Mouse (Mus musculus) gastrocnemius, adult 2 months (tissue): ENCODE data around the gene Gadd45b. TPM values are rescaled to one million over a fixed set of nuclear protein-coding genes. Genes with fewer than 3 reads are reported as not detected.

Experiments used
- DNase-seq: peaks from one replicate; pipeline ENCODE4 v3.0.0; 2022
- H3K27ac ChIP-seq: fragments of 200-600 bp; 2 replicates; pipeline ENCODE4 v1.8.1; 2022; ENCODE audit warnings: mild to moderate bottlenecking
- H3K4me3 ChIP-seq: fragments of 200-600 bp; 2 replicates; pipeline ENCODE4 v1.8.1; 2022; ENCODE audit warnings: mild to moderate bottlenecking, moderate library complexity
- CTCF ChIP-seq: fragments of 200-600 bp; IDR thresholded peaks from 2 replicates; pipeline ENCODE4 v1.8.1; 2022; ENCODE audit warnings: antibody characterized with exemption, mild to moderate bottlenecking, moderate library complexity
- intact Hi-C: fragments of 180-260 bp; cut with DNase I; formaldehyde crosslinking; loops from one replicate; pipeline ENCODE4 v1.15.1; 2025
- total RNA-seq, 2 experiments: library from RNA; stranded (reverse); gene quantifications; 2 replicates each; pipeline ENCODE4 v1.2.3; 2021

The Gadd45b gene
- total RNA-seq, 2 experiments from 2014 or later = 23.6 to 28.4 TPM

- no peak for DNase-seq
- peak overlapping the region; percentile 93 for H3K27ac ChIP-seq
- intact Hi-C loops = no loop called here
- TF ChIP-seq CTCF = no peak
- peak overlapping the region; percentile 66 for H3K4me3 ChIP-seq
Observed at GRCm38 (mm10) chr10:80940988-80941347, 11.1 kb downstream of the Gadd45b start.

- peak overlapping the region; percentile 43; the same call in 1 of the 2 replicates for H3K27ac ChIP-seq
- intact Hi-C loops = no loop called here
- no peak for TF ChIP-seq CTCF
- no peak for DNase-seq
- no peak overlapping the region for H3K4me3 ChIP-seq
Observed at GRCm38 (mm10) chr10:80942919-80943318, 13.0 kb downstream of the Gadd45b start.

- TF ChIP-seq CTCF = no peak
- Histone ChIP-seq H3K4me3 (no peak overlapping the region), H3K27ac (peak overlapping the region; percentile 68)
- no peak for DNase-seq
- intact Hi-C loops = no loop called here
Observed at GRCm38 (mm10) chr10:80943701-80944100, 13.8 kb downstream of the Gadd45b start.

- no peak for TF ChIP-seq CTCF
Observed at GRCm38 (mm10) chr10:80944231-80944630, 14.4 kb downstream of the Gadd45b start.

GRCm38 (mm10) chr10:80946684-80947437, 17.0 kb downstream of the Gadd45b start:
- Histone ChIP-seq H3K4me3 (no peak overlapping the region), H3K27ac (peak overlapping the region; percentile 44; the same call in 1 of the 2 replicates)
- peak; percentile 51 for TF ChIP-seq CTCF
- intact Hi-C loops = no loop called here
- no peak for DNase-seq

More at GRCm38 (mm10) chr10:80944231-80944630, 14.4 kb downstream of the Gadd45b start:
- intact Hi-C loops = no loop called here
- H3K4me3 ChIP-seq = no peak overlapping the region
- no peak for DNase-seq
- no peak overlapping the region for H3K27ac ChIP-seq

GRCm38 (mm10) chr10:80947802-80948201, 17.9 kb downstream of the Gadd45b start:
- H3K4me3 ChIP-seq = no peak overlapping the region
- peak overlapping the region; percentile 44 for H3K27ac ChIP-seq
- intact Hi-C loops = no loop called here
- peak; percentile 68 for DNase-seq
- TF ChIP-seq CTCF = no peak

- peak overlapping the region; percentile 44 for H3K27ac ChIP-seq
- no peak for DNase-seq
- no peak for TF ChIP-seq CTCF
- intact Hi-C loops = no loop called here
- H3K4me3 ChIP-seq = no peak overlapping the region
Observed at GRCm38 (mm10) chr10:80948570-80948969, 18.7 kb downstream of the Gadd45b start.

GRCm38 (mm10) chr10:80949081-80949480, 19.2 kb downstream of the Gadd45b start:
- no peak overlapping the region for H3K4me3 ChIP-seq
- no peak overlapping the region for H3K27ac ChIP-seq
- TF ChIP-seq CTCF = no peak
- intact Hi-C loops = no loop called here
- no peak for DNase-seq

- intact Hi-C loops = no loop called here
- DNase-seq = no peak
- TF ChIP-seq CTCF = no peak
- Histone ChIP-seq H3K27ac (no peak overlapping the region), H3K4me3 (no peak overlapping the region)
Observed at GRCm38 (mm10) chr10:80950314-80950713, 20.4 kb downstream of the Gadd45b start.

GRCm38 (mm10) chr10:80951761-80952390, 22.0 kb downstream of the Gadd45b start:
- no peak for TF ChIP-seq CTCF
- intact Hi-C loops = no loop called here
- Histone ChIP-seq H3K4me3 (no peak overlapping the region), H3K27ac (no peak overlapping the region)
- no peak for DNase-seq

GRCm38 (mm10) chr10:80952449-80952848, 22.6 kb downstream of the Gadd45b start:
- no peak for DNase-seq
- no peak overlapping the region for H3K4me3 ChIP-seq
- H3K27ac ChIP-seq = no peak overlapping the region
- intact Hi-C loops = no loop called here
- no peak for TF ChIP-seq CTCF

GRCm38 (mm10) chr10:80954415-80954814, 24.5 kb downstream of the Gadd45b start:
- H3K4me3 ChIP-seq = no peak overlapping the region
- DNase-seq = no peak
- no peak for TF ChIP-seq CTCF
- intact Hi-C loops = no loop called here
- peak overlapping the region; percentile 74 for H3K27ac ChIP-seq

- intact Hi-C loops = loop anchor here (1.0 to 5.0 kb wide), 2 partner anchors 26 to 37 kb away; no protein-coding TSS in a partner anchor
- no peak overlapping the region for H3K4me3 ChIP-seq
- peak overlapping the region; percentile 74 for H3K27ac ChIP-seq
- TF ChIP-seq CTCF = no peak
- DNase-seq = peak; percentile 78
Observed at GRCm38 (mm10) chr10:80954843-80955242, 25.0 kb downstream of the Gadd45b start.
